Mouse (Mus musculus): ENCODE measurements around the gene Ttc16. TPM values are rescaled to one million over a fixed set of nuclear protein-coding genes. Genes with fewer than 3 reads are reported as not detected.
A peak's percentile ranks its signal among the peaks of the same experiment; 100 is the strongest.

The Ttc16 gene
- total RNA-seq, 2 experiments from 2014 or later = 0.42 to 0.66 TPM

DNA sequence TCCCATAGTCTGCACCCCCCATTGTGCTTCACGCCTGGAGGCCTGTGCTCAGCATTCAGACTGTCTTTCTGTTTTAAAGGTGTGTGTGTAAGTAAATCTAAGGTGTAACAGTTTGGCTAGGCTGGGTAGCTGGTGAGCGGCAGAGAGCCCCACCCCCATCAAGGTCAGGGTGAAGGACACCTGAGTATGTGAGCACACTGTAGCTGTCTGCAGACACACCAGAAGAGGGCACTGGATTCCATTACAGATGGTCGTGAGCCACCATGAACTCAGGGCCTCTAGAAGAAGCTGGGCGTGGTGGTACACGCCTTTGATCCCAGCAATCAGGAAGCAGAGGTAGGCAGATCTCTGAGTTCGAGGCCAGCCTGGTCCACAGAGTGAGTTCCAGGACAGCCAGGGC lies 6.3 kb upstream of the Ttc16 start:
- intact Hi-C loops (cut with DNase I) = no loop called here
- no peak for DNase-seq

DNA sequence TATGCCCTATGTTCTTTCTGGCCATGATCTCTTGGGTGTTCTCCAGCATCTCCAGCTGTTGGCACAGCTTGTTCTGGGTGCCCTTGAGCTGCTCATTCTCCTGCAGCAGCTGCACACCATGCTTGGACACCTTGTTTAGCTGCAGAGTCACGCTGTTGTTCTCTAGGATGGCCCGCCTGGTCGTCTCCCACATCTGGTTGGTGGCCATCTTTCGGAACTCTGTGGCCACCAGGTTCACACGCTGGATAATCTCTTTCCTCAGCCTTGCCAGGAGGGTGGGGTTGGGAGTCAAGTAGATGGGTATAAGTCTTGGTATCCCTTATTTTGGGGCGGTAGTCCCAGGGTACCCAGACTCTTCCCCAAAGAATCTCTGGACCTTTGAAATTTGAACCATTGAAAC lies 4.3 kb upstream of the Ttc16 start:
- DNase-seq = no peak
- intact Hi-C loops (cut with DNase I) = no loop called here

DNA sequence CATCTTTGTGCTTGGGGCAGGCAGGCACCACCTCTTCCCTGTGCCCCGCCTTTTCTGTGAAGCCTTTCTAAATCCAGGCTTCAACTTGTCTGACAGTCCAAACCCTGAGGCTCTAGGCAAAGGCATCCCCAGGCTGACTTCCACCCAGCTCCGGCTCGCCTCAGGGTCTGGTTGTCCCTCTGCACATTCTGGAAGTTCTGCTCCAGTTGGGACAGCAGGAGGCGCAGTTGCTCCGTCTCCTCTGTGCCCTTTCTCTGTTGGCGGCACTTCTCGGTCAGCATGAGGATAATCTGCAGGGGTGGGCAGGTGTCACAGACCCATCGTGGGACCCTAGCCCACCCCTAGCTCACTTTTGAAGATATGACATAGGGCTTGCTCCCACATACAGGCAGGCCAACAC lies 3.7 kb upstream of the Ttc16 start:
- peak; percentile 73 for DNase-seq
- intact Hi-C loops (cut with DNase I) = no loop called here

DNA sequence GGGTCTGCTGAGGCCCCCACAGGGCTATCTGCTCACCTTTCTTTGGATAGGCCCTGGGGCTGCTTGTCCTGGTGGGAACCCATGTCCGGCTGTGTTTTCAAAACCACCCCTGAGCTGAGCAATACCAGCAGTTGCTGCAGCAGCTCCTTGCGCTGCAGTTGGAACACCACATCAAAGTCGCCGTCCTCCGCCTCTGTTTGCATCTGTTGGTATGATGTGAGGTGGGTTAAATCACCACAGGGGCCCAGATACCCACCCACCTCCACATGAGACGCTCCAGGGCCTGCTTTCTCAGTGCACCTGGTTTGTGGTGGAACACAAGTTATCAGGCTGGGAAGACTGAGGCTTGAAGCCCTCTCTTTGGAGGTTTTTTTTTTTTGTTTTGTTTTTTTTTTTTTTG lies 2.6 kb upstream of the Ttc16 start:
- intact Hi-C loops (cut with DNase I) = no loop called here
- no peak for DNase-seq

DNA sequence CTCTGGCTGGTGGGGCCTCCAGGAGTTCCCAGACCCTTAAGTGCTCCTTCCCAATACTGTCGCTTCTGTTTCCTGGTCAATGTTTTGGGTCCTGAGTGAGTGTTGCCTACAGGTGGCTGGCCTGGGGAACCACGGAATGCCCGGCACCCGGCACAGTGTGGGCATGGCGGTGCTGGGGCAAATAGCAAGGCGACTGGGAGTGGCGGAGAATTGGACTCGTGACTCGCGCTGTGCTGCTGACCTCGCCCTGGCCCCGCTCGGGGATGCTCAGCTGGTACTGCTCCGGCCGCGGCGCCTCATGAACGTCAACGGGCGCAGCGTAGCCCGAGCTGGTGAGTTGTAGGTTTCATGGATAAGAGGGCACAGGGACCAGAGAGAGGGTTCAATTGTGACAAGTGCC lies 759 bp upstream of the Ttc16 start:
- intact Hi-C loops (cut with DNase I) = no loop called here
- DNase-seq = no peak

DNA sequence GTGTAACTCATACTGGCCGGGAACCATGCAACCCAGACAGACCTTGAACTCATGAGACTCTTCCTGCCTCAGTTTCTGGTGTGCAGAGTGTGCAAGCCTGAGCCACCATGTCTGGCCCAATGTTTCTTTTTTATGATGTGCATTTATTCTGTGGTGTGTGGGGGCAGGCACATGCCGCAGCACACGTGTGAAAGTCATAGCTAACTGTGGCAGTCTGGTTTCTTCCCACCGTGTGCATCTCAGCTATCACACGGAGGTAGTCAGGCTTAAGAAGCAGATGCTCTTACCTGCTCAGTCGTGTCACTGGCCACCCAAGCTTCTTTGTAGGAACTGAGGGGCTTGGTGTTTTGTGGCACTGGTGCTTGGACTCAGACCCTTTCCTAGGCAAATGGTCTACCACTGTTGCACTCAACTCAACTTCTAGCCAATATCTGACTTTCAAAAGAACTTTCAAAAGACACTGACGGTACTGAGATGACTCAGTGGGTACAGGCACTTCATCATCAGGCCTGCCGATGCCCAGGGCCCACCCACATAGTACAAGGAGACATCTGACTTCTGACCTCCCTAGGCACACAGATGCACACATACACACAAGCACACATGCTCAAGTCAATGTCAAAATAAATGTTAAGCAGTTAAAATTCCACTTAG lies 2.7 kb downstream of the Ttc16 start:
- DNase-seq = no peak
- intact Hi-C loops (cut with DNase I) = no loop called here

DNA sequence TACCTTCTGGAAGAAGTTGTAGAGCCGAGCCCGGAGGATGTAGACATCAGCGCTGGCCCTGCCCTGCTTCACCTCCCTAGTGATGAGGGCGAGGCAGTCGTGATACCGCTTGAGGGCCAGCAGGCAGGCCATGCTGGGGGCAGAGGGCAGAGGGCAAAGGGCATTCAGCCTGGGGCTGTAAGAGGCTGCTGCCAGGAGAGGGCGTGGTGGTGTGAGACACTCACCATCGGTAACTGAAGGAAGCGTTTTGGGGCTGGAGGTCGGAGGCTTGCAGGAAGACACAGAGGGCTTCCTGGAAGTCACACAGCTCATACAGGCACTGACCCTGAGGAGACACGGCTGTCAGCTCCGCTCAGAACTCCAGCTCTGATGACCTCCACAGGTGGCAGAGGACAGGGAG lies 3.5 kb downstream of the Ttc16 start:
- DNase-seq = no peak
- intact Hi-C loops (cut with DNase I) = no loop called here

DNA sequence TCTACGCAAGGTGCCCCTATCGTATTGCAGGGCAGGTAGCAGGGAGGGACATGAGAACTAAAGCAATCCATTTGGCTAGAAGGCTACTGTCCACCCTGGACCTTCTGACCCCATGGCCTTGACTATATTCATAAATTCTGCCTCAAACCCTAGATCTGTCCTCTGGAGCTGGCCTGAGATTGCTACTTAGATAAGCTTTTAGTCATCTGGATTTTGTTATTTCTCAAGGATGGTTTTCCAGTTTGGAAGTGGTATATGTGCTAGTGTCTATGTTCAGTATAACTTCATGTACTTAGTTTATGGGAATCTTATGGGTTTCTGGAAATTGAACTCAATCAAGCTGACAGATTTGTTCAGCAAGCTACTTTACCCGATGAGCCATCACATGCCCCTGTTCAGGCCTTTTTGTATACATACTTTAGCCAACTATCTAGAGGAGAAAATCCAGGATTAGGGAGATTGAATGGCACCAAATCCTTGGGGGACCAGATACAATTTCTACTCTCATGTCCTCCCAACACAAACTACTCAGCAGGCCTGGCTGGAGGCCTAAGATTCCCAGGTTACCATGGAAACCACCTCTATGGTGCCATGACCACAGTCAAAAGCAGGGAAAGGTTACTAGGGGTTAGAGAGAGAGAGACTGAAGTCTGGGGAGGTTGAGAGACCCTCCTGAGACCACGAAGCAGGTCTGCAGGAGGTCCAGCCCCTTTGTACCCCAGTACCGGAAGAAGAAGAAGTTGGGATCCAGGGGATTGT lies 5.9 kb downstream of the Ttc16 start:
- intact Hi-C loops (cut with DNase I) = no loop called here
- peak; percentile 48 for DNase-seq

DNA sequence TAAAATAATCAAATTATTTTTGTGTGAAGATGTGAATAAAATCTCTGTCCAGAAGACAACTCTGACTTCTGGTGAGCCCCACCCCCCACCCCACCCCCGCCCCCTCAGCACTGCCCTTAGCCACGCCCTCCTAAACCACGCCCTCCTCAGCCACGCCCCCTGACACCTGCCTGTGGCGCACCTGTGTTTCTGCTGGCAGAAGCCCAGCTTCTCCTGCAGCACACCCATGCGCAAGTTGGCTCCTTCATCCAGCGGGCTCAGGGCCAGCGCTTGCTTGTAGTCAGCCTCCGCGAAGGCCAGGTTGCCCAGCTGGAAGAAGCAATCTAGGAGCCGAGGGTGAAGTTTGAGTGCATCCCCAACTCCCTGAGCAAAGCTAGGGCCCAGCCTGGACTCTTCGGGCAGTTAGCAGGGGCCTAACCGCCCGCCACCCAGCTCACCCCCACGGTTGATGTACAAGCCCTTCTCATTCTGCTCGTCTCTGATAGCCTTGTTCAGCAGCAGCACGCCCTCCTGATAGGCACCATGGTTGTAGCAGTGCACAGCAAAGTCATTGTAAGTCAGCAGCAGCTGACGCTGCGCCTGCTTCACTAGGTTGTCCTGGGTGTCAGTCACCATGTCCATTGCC lies 6.7 kb downstream of the Ttc16 start:
- peak; percentile 66 for DNase-seq
- intact Hi-C loops (cut with DNase I) = no loop called here

DNA sequence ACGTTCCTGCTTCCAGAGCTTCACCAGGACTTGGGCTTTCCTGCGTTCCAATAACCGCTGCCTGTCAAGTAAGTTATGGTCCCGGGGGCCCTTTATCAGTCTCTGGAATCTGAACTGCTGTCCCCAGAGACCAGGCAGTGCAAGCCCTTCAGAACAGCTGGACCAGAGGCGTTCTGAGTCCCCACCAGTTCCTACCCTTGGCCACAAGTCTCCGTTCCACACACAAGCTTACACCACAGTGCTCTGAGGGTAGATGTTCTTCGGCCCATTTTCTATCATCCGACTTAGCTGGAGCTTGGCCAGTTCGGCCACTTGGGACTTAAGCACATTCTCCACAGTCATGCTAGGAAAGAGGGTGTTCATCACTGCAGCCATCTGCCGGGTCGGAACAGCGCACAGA lies 8.2 kb downstream of the Ttc16 start:
- no peak for DNase-seq
- intact Hi-C loops (cut with DNase I) = no loop called here

DNA sequence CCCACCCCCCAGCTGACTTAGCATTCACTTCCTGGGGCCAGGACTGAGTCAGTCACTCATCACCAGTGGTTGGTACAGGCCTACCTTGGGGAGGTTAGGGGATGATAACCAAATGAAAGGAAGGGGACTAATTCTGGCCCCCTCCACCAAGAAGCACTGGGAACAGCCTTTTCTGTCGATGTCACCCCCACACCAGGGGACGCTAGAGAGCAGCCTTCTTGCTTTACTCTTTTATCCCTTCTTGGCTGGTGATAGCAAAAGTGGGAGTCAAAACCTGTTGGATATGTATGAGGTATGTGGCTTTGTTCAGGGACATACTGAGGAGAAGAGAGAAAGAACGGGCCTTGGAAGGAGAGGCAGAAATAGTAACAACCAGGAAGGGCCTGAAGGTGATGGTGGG lies 12.1 kb downstream of the Ttc16 start:
- DNase-seq = no peak
- intact Hi-C loops (cut with DNase I) = no loop called here

DNA sequence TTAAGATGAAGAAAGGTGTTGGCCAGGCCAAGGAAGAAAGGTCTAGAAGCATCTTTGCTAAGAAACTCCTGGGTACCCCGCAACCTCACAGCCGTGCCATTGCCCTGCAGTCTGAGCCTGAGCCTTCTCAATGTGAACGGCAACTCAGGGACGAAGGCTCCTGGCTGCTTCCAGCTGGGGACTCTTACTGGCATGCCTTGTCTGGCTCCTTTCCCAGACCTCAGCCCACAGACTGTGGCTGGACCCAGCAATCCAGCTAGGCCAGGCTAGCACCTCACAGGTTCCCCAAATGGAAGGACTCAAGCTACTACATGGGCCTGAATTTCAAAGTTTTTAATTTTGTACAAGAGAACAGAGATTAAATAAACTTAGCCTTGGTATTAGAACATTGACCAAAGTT lies 13.6 kb downstream of the Ttc16 start:
- intact Hi-C loops (cut with DNase I) = no loop called here
- DNase-seq = peak; percentile 49

DNA sequence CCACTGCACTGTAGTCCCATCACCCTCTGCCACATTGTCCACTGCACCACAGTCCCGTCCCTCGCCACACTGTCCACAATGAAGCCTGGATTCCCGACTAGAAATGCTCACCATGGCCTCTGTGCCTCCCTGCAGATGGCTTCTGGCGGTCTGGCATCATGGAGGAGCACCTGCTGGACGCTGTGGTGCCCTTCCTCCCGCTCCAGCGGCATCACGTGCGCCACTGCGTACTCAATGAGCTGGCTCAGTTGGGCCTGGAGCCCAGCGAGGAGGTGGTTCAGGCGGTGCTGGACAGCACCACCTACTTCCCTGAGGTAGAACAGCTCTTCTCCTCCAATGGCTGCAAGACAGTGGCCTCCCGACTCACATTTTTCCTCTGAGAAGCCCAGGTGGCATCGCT lies 14.1 kb downstream of the Ttc16 start:
- intact Hi-C loops (cut with DNase I) = no loop called here
- DNase-seq = peak; percentile 40

DNA sequence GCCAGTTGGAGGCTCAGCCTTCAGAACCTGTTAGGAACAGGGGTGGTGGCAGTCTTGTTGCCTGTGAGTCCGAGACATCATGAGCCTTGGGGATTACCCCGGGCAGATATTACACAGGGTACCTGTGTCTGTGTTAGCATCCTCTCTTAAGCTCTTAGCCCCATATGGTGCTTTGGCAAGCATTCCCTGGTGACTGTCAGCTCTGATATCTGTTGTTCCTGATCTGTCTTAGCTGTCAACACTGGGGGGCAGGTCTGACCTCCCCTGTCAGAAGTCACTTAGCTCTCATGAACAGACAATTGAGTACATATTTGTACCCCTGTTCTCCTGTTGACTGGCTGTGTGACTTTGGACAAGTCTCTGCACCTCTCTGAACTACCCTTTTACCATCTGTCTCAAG lies 16.4 kb downstream of the Ttc16 start:
- intact Hi-C loops (cut with DNase I) = no loop called here
- DNase-seq = no peak

DNA sequence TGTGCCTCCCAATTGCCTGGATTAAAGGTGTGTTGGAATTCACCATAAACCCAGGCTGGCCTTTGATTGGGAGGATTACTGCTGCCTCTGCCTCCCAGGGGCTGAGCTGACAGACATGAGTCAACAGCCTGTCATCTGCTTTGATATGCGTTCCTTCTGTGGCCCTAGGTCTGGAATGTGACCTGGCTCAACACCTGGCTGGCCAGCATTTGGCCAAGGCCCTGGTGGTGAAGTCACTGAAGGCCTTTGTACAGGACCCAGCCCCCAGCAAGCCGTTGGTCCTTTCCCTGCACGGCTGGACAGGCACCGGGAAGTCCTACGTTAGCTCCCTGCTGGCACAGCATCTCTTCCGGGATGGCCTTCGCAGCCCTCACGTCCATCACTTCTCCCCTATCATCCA lies 16.9 kb downstream of the Ttc16 start:
- intact Hi-C loops (cut with DNase I) = no loop called here
- no peak for DNase-seq

DNA sequence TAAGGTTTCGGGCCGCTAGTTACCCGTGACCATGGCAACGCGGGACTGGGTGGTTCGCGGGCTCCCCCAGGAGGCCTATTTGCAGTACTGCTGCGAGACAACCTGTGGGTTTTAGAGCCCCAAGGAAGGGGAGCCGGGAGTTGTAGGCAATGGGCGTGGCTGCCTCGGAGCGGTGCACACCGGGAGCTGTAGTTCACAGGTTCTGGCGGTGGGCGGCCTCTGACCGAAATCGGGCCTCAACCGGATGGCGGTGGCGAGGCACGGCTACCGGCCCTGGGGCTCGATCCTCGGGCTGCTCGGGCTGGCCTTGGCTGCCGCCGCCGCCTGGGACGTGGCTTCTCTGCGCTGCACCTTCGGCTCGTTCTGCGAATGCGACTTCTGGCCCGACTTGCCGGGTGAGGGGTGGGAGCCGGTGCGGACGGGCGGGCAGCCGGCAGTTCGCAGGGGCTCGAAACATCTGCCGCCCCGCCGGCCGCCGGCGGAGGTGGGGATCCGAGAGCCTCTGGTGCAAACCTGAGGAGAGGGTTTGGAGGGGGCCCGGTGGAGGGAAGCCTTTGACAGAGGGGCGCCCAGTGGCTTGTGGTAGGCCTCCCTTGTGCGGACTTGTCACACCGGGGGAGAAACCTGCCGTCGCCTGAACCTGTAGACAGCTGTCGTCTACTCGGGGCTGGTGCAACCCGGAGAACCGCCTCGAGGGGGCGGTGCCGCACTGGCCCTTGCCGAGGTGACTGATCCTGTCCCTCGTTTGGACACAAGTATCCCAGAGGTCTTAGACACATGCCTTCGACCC lies 18.2 kb downstream of the Ttc16 start, which contains the start of gene Tor2a:
Gene Tor2a, plus strand, starts transcription at position 179 of the 790 bp plus-strand sequence.
- intact Hi-C loops (cut with DNase I) = loop anchor here (2.0 kb wide), 1 partner anchor 44 kb away; the partner anchor contains the start of gene Cdk9
- DNase-seq = peak; percentile 98

DNA sequence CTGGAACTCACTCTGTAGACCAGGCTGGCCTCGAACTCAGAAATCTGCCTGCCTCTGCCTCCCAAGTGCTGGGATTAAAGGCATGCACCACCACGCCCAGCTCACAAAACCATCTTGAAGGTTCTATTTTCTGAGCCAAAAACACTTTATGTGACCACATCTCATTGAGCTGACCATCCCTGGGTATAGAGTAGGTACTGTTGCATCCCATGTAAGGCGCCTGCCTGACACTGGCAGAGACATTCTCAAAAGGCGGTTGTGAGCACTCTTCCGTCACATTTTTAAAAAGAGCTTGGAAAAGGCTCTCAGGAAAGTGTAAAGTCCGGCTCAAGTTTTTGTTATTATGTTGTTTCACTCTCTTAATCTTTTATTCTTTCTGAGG lies 18.8 kb downstream of the Ttc16 start:
- intact Hi-C loops (cut with DNase I) = loop anchor here (2.0 kb wide), 1 partner anchor 44 kb away; the partner anchor contains the start of gene Cdk9
- no peak for DNase-seq

DNA sequence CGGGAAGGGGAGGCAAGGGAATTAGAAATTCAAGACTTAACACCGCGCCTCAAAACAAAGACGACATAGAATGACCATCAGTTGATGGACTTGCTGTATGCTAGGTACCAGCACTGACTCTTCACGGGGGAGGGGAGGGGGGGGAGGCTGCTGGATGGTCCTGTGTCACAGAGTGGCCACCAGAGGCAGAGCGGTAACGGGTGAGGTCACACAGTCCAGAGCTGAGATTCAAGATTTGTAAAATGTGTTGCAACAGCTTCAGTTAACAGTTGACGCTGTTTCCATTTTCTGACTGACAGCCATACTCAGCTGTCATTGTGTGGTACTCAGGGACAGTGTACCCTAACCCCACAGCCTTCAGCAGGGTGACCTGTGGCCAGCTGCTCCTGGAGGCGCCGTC lies 23.3 kb downstream of the Ttc16 start:
- intact Hi-C loops (cut with DNase I) = no loop called here

DNA sequence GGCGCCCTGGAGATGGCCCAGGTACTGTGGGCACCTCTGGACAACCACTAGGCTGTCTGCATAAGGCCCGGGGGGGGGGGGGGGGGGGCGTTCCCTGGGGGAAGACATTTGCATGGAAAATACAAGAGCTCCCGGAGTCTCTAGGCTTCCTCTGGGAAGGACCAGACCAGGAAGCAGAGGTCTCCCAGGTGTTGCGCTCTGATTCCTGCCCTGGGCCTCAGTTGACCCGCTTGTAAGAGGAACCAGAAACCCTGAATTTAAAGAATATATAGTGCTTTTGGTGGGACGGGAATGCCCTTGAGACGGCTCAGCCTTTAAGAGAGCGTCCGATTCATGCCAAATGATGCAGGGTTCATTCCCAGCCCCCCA lies 23.8 kb downstream of the Ttc16 start:
- DNase-seq = no peak
- intact Hi-C loops (cut with DNase I) = no loop called here

More for the DNA sequence above, 23.3 kb downstream of the Ttc16 start:
- DNase-seq = no peak

DNA sequence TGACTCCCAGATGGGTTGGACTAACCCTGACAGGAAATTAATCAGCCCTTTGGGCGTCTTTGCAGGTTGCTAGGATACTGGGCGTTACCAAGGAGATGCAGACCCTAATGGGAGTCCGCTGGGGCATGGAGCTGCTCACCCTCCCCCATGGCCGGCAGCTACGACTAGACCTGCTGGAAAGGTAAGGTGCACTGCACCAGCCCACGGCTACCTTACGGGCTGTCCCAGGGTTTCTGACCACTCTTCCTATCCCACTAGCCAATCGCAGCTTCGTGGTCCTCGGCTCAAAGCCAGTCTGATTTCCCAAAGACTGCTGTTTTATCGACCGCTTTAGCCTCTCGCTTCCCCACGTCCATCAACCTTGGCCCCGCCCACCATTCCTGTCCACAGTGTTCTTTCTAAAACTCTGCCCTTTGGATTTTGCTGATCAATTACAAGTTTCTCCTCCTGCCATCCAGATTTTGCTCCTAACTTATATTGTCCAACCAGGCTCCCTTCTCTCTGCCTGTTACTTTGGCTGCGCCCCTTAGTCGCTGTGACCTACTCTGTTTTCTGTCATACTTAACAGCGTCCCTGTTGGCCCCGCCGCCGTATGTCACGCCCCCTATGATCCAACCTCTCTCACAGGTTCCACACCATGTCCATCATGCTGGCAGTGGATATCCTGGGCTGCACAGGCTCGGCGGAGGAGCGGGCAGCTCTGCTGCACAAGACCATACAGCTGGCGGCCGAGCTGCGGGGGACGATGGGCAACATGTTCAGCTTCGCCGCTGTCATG lies 24.4 kb downstream of the Ttc16 start:
- DNase-seq = peak; percentile 56
- intact Hi-C loops (cut with DNase I) = no loop called here
